Mouse (Mus musculus): ENCODE results near the gene Prtn3. TPM values are rescaled to one million over a fixed set of nuclear protein-coding genes. Genes with fewer than 3 reads are reported as not detected.
A peak's percentile ranks its signal among the peaks of the same experiment; 100 is the strongest.

The Prtn3 gene
- polyA plus RNA-seq, 1 experiment from 2014 or later: 3.7 TPM

- peaks cover 31% of the 10 kb centered on the region for H3K4me1 ChIP-seq (replicated peaks)
- H3K27ac ChIP-seq: no peak overlapping the region
- H3K9me3 ChIP-seq: no peaks in the 10 kb centered on the region
- 49% methylated on average over 5 of the region's 5 CpGs for WGBS
- no peaks in the 10 kb centered on the region for H3K27me3 ChIP-seq (replicated peaks)
- no peak for ATAC-seq
- no peak overlapping the region for H3K4me3 ChIP-seq (replicated peaks)
- H3K4me2 ChIP-seq (replicated peaks): no peak overlapping the region
- H3K9ac ChIP-seq: no peak overlapping the region
- no peaks in the 10 kb centered on the region for H3K36me3 ChIP-seq
These were observed 27.7 kb upstream of the Prtn3 start for GRCm38 (mm10) chr10:79846553-79846952.

- Histone ChIP-seq H3K9ac (no peak overlapping the region), H3K4me2 (replicated peaks) (no peak overlapping the region), H3K4me3 (replicated peaks) (no peak overlapping the region), H3K36me3 (no peaks in the 10 kb centered on the region), H3K4me1 (replicated peaks) (peaks cover 35% of the 10 kb centered on the region), H3K27me3 (replicated peaks) (no peaks in the 10 kb centered on the region), H3K9me3 (no peaks in the 10 kb centered on the region), H3K27ac (no peak overlapping the region)
- 77% methylated on average over 8 of the region's 8 CpGs for WGBS
- ATAC-seq: no peak
These were observed 24.2 kb upstream of the Prtn3 start for GRCm38 (mm10) chr10:79849941-79850628.

DNA sequence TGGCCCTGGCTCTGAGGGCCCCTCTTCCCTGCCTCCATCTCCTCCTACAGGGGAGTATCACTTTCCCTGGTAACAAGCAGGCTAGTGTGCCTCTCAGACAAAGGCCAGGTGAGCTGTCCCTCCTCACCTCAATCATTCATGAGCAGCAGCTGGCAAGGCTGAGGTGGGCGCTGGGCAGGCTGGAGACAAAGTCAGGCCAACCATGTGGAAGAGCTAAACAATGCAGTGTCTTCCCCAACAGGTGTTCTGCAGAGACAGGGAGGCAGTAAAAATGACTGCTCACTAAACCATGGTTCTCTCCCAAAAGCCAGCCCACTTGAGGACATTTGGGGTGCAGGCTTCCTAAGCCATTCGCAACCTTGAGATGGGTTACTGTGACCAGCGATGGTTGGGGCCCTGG lies 22.6 kb upstream of the Prtn3 start:
- no peak for ATAC-seq
- H3K9ac ChIP-seq: peak overlapping the region; percentile 19; the same call in 1 of the 2 replicates
- no peaks in the 10 kb centered on the region for H3K9me3 ChIP-seq
- 44% methylated on average over 3 of the region's 3 CpGs for WGBS
- peak overlapping the region; percentile 9; the same call in 1 of the 2 replicates for H3K4me3 ChIP-seq (replicated peaks)
- no peaks in the 10 kb centered on the region for H3K27me3 ChIP-seq (replicated peaks)
- peak overlapping the region; percentile 76 for H3K4me2 ChIP-seq (replicated peaks)
- no peaks in the 10 kb centered on the region for H3K36me3 ChIP-seq
- peak overlapping the region; percentile 98 for H3K27ac ChIP-seq
- peaks cover 39% of the 10 kb centered on the region for H3K4me1 ChIP-seq (replicated peaks)

GRCm38 (mm10) chr10:79852107-79852789 lies 22.0 kb upstream of the Prtn3 start:
- H3K9ac ChIP-seq: peak overlapping the region; percentile 62
- peak overlapping the region; percentile 76 for H3K4me2 ChIP-seq (replicated peaks)
- peaks cover 45% of the 10 kb centered on the region for H3K4me1 ChIP-seq (replicated peaks)
- peak overlapping the region; percentile 41; the same call in 1 of the 2 replicates for H3K4me3 ChIP-seq (replicated peaks)
- ATAC-seq: no peak
- H3K9me3 ChIP-seq: no peaks in the 10 kb centered on the region
- no peaks in the 10 kb centered on the region for H3K27me3 ChIP-seq (replicated peaks)
- H3K36me3 ChIP-seq: no peaks in the 10 kb centered on the region
- 22% methylated on average over 9 of the region's 9 CpGs for WGBS
- H3K27ac ChIP-seq: peak overlapping the region; percentile 98

DNA sequence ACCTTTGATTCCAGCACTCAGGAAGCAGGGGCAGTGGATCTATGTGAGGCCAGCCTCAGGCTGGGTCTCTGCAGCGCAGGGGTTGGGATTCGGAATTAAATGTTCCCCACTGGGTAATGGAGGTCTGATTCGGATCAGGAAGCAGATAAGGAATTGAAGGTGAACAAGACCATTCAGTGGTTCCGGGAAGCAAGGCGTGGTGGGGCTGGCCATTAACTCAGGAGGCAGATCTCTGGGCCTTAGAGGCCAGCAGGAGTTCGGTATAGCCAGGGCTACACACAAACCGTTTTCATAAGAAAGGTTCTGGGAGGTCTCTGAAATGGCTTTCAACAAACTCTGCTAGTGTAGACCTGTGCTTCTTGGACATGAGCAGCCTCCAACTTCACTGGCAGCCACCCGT lies 21.4 kb upstream of the Prtn3 start:
- H3K27ac ChIP-seq: peak overlapping the region; percentile 98
- no peaks in the 10 kb centered on the region for H3K27me3 ChIP-seq (replicated peaks)
- peaks cover 51% of the 10 kb centered on the region for H3K4me1 ChIP-seq (replicated peaks)
- no peaks in the 10 kb centered on the region for H3K9me3 ChIP-seq
- peak overlapping the region; percentile 76 for H3K4me2 ChIP-seq (replicated peaks)
- H3K9ac ChIP-seq: peak overlapping the region; percentile 62
- no peaks in the 10 kb centered on the region for H3K36me3 ChIP-seq
- 20% methylated on average over 8 of the region's 8 CpGs for WGBS
- ATAC-seq: no peak
- peak overlapping the region; percentile 41 for H3K4me3 ChIP-seq (replicated peaks)

- Histone ChIP-seq H3K36me3 (no peaks in the 10 kb centered on the region), H3K4me3 (replicated peaks) (peak overlapping the region; percentile 41), H3K4me1 (replicated peaks) (peaks cover 56% of the 10 kb centered on the region), H3K9ac (peak overlapping the region; percentile 62), H3K27me3 (replicated peaks) (no peaks in the 10 kb centered on the region), H3K27ac (peak overlapping the region; percentile 98), H3K9me3 (no peaks in the 10 kb centered on the region), H3K4me2 (replicated peaks) (peak overlapping the region; percentile 76)
- WGBS: 0% methylated on average over 15 of the region's 15 CpGs
- ATAC-seq: peak; percentile 60
These were observed 20.9 kb upstream of the Prtn3 start for GRCm38 (mm10) chr10:79853392-79853791.

GRCm38 (mm10) chr10:79853860-79854795 lies 20.1 kb upstream of the Prtn3 start, which contains the start of gene Ptbp1:
TSS of gene Ptbp1 (plus strand) at chr10:79854427.
- Histone ChIP-seq H3K4me2 (replicated peaks) (peak within 1 kb of the TSS; percentile 79), H3K4me3 (replicated peaks) (peak within 1 kb of the TSS; percentile 97), H3K27me3 (replicated peaks) (no peaks in the 10 kb centered on the region), H3K9me3 (no peaks in the 10 kb centered on the region), H3K36me3 (peaks cover 5% of the 10 kb centered on the region), H3K27ac (peak within 1 kb of the TSS; percentile 100), H3K4me1 (replicated peaks) (peaks cover 62% of the 10 kb centered on the region), H3K9ac (peak within 1 kb of the TSS; percentile 100)
- ATAC-seq: peak; percentile 89
- WGBS: under 1% methylated on average over 75 of the region's 75 CpGs

- Histone ChIP-seq H3K9me3 (no peaks in the 10 kb centered on the region), H3K27me3 (replicated peaks) (no peaks in the 10 kb centered on the region), H3K4me3 (replicated peaks) (peak overlapping the region; percentile 97), H3K27ac (peak overlapping the region; percentile 100), H3K4me2 (replicated peaks) (peak overlapping the region; percentile 79), H3K36me3 (peaks cover 14% of the 10 kb centered on the region), H3K9ac (peak overlapping the region; percentile 100), H3K4me1 (replicated peaks) (peaks cover 68% of the 10 kb centered on the region)
- WGBS: under 1% methylated on average over 82 of the region's 83 CpGs
- peak; percentile 15 for ATAC-seq
These were observed 19.3 kb upstream of the Prtn3 start for GRCm38 (mm10) chr10:79854801-79855541.

DNA sequence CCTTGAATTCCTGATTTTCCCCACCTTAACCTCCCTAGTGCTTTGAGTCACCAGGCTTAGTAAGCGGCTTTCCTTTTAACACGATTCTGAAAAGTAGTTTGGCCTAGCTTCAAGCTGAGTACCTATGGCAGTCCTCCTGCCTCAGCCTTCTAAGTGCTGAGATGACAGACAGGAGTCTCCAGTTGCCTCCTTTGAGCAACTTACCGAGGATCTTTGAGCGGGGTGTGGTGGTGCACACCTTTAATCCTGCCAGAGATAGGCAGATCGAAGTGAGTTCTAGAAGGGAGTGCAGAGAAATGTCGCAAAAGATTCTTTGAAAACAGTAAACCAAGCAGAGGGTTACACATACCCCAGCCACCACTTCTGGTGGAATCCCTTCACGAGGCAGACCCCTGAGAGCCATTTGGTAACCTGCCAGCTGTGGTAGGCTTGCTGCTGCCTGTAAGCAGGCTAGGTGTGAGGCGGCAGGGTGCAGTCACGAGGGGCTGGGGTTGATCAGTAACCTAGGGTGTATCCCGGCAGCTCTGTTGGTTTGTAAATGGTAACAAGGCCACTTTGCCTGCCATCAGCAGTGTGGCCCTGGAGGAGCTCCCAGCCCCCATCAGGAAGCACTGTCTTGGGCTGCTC lies 18.6 kb upstream of the Prtn3 start:
- Histone ChIP-seq H3K4me2 (replicated peaks) (peak overlapping the region; percentile 79), H3K4me3 (replicated peaks) (peak overlapping the region; percentile 97), H3K4me1 (replicated peaks) (peaks cover 67% of the 10 kb centered on the region), H3K27ac (peak overlapping the region; percentile 100), H3K9ac (peak overlapping the region; percentile 100), H3K9me3 (no peaks in the 10 kb centered on the region), H3K27me3 (replicated peaks) (no peaks in the 10 kb centered on the region), H3K36me3 (peaks cover 21% of the 10 kb centered on the region)
- peak; percentile 25 for ATAC-seq
- under 1% methylated on average over 10 of the region's 10 CpGs for WGBS

GRCm38 (mm10) chr10:79856280-79856679 lies 18.0 kb upstream of the Prtn3 start:
- 20% methylated on average over 6 of the region's 6 CpGs for WGBS
- Histone ChIP-seq H3K36me3 (peaks cover 27% of the 10 kb centered on the region), H3K9me3 (no peaks in the 10 kb centered on the region), H3K27ac (peak overlapping the region; percentile 100), H3K4me2 (replicated peaks) (peak overlapping the region; percentile 79), H3K27me3 (replicated peaks) (no peaks in the 10 kb centered on the region), H3K9ac (peak overlapping the region; percentile 100), H3K4me3 (replicated peaks) (peak overlapping the region; percentile 97), H3K4me1 (replicated peaks) (peaks cover 66% of the 10 kb centered on the region)
- no peak for ATAC-seq

All from intestine, embryonic 15.5 days (tissue).